Mouse (Mus musculus) embryonic stem cell, embryonic (primary cell): ENCODE measurements at regions not wholly inside any gene's neighbourhood (a gene's known extent, or its start where the extent isn't known, plus 50 kb on each side); places are given as distances from the start of the nearest gene placed in this dataset.
"Not testable (repeated sequence)": the region's sequence is repeated elsewhere in the genome, so short reads cannot be mapped to it uniquely, and the experiment has no call there.

Experiments used
- CTCF ChIA-PET, 4 experiments: fragments of 300-600 bp in 2 of 4; fragments of 350-600 bp in 2 of 4; sonication (Branson Sonifier 250); formaldehyde crosslinking; loops; one replicate each; lab custom pipeline; 2022; ENCODE audit warnings: inconsistent platforms in 2 of 4; lab: Charles Lee
- POLR2A ChIA-PET, 4 experiments: fragments of 300-600 bp in 2 of 4; fragments of 350-600 bp in 2 of 4; sonication (Branson Sonifier 250); formaldehyde crosslinking; loops; one replicate each; lab custom pipeline; 2022; ENCODE audit warnings: antibody characterized with exemption in 4 of 4, inconsistent platforms in 1 of 4; lab: Charles Lee

GRCm38 (mm10) chr3:40339492-40340030, 191.5 kb upstream of the Intu start:
- POLR2A ChIA-PET = no interaction called here
- CTCF ChIA-PET = no interaction called here

- POLR2A ChIA-PET = no interaction called here
- CTCF ChIA-PET = no interaction called here
These were observed 176.0 kb upstream of the Intu start for GRCm38 (mm10) chr3:40355103-40355502.

GRCm38 (mm10) chr3:40368421-40368820, 162.7 kb upstream of the Intu start:
- CTCF ChIA-PET = no interaction called here

GRCm38 (mm10) chr3:40371411-40371810, 159.7 kb upstream of the Intu start:
- ChIA-PET CTCF (interaction anchor here in 1 of 4 experiments (0.6 kb wide), 1 partner anchor 84 kb away, joined by 3 read pairs; no protein-coding TSS in a partner anchor), POLR2A (no interaction called here)

More at GRCm38 (mm10) chr3:40368421-40368820, 162.7 kb upstream of the Intu start:
- POLR2A ChIA-PET = no interaction called here

- CTCF ChIA-PET, POLR2A ChIA-PET: not testable (repeated sequence)
These were observed 154.9 kb upstream of the Intu start for GRCm38 (mm10) chr3:40376220-40376619.

GRCm38 (mm10) chr3:40377416-40377815, 153.7 kb upstream of the Intu start:
- ChIA-PET POLR2A (no interaction called here), CTCF (no interaction called here)

- ChIA-PET POLR2A (no interaction called here), CTCF (no interaction called here)
These were observed 152.0 kb upstream of the Intu start for GRCm38 (mm10) chr3:40379063-40379462.

GRCm38 (mm10) chr3:40391631-40392030, 139.5 kb upstream of the Intu start:
- ChIA-PET POLR2A (interaction anchor here in 1 of 4 experiments (0.6 kb wide), 1 partner anchor 132 kb away, joined by 3 read pairs; no protein-coding TSS in a partner anchor), CTCF (interaction anchor here (0.5 to 1.0 kb wide), 8 partner anchors 17 to 1510 kb away, joined by 3 to 4 read pairs (median 3); no protein-coding TSS in a partner anchor)

GRCm38 (mm10) chr3:40398184-40398583, 132.9 kb upstream of the Intu start:
- ChIA-PET POLR2A (no interaction called here), CTCF (no interaction called here)

GRCm38 (mm10) chr3:40403402-40403801, 127.7 kb upstream of the Intu start:
- ChIA-PET CTCF (no interaction called here), POLR2A (no interaction called here)

GRCm38 (mm10) chr3:40405095-40405948, 125.8 kb upstream of the Intu start:
- CTCF ChIA-PET = no interaction called here
- POLR2A ChIA-PET = no interaction called here

GRCm38 (mm10) chr3:40405949-40406236, 125.2 kb upstream of the Intu start:
- POLR2A ChIA-PET = no interaction called here
- CTCF ChIA-PET = interaction anchor here in 1 of 4 experiments (0.8 kb wide), 1 partner anchor 1519 kb away, joined by 3 read pairs; the partner anchor contains the start of gene Fat4

- POLR2A ChIA-PET = no interaction called here
- CTCF ChIA-PET = interaction anchor here in 2 of 4 experiments (0.6 to 1.0 kb wide), 2 partner anchors 17 to 1490 kb away, joined by 3 read pairs; no protein-coding TSS in a partner anchor
These were observed 122.1 kb upstream of the Intu start for GRCm38 (mm10) chr3:40408921-40409488.

GRCm38 (mm10) chr3:40410749-40411310, 120.3 kb upstream of the Intu start:
- ChIA-PET CTCF (no interaction called here), POLR2A (no interaction called here)

- CTCF ChIA-PET = interaction anchor here in 1 of 4 experiments (1.0 kb wide), 1 partner anchor 19 kb away, joined by 3 read pairs; no protein-coding TSS in a partner anchor
- POLR2A ChIA-PET = not testable (repeated sequence)
These were observed 105.8 kb upstream of the Intu start for GRCm38 (mm10) chr3:40425183-40425844.

- ChIA-PET CTCF (no interaction called here), POLR2A (no interaction called here)
These were observed 105.0 kb upstream of the Intu start for GRCm38 (mm10) chr3:40426070-40426469.

GRCm38 (mm10) chr3:40428021-40428420, 103.1 kb upstream of the Intu start:
- CTCF ChIA-PET = no interaction called here
- POLR2A ChIA-PET = no interaction called here

- ChIA-PET POLR2A (no interaction called here), CTCF (no interaction called here)
These were observed 92.8 kb upstream of the Intu start for GRCm38 (mm10) chr3:40438251-40438650.
